Mouse (Mus musculus): ENCODE data around the gene Actr10.

Actr10 gene

GRCm38 (mm10) chr12:70968141-70968790 lies 30.6 kb downstream of the Actr10 start:
- DNase-seq: peak; percentile 80

- peak; percentile 86 for DNase-seq
Measured at GRCm38 (mm10) chr12:70968791-70969307, 31.2 kb downstream of the Actr10 start.

GRCm38 (mm10) chr12:70969485-70970184 lies 32.0 kb downstream of the Actr10 start:
- peak; percentile 60 for DNase-seq

GRCm38 (mm10) chr12:70973831-70974230 lies 36.2 kb downstream of the Actr10 start:
- no peak for DNase-seq

GRCm38 (mm10) chr12:70974441-70975266 lies 37.0 kb downstream of the Actr10 start, which contains the start of gene Psma3:
Gene Psma3 (plus strand): TSS chr12:70974621.
- peak; percentile 94 for DNase-seq

- no peak for DNase-seq
Measured at GRCm38 (mm10) chr12:70975406-70975805, 37.7 kb downstream of the Actr10 start.

- no peak for DNase-seq
Measured at GRCm38 (mm10) chr12:70975891-70976290, 38.2 kb downstream of the Actr10 start.

- DNase-seq: no peak
Measured at GRCm38 (mm10) chr12:70978345-70978744, 40.7 kb downstream of the Actr10 start.

- DNase-seq: no peak
Measured at GRCm38 (mm10) chr12:70984855-70985550, 47.3 kb downstream of the Actr10 start.

GRCm38 (mm10) chr12:70997225-70997624 lies 59.6 kb downstream of the Actr10 start:
- DNase-seq: no peak

GRCm38 (mm10) chr12:70999423-70999903 lies 61.8 kb downstream of the Actr10 start:
- DNase-seq: no peak

- no peak for DNase-seq
Measured at GRCm38 (mm10) chr12:71000344-71000743, 62.7 kb downstream of the Actr10 start.

GRCm38 (mm10) chr12:71001456-71001855 lies 63.8 kb downstream of the Actr10 start:
- no peak for DNase-seq

- no peak for DNase-seq
Measured at GRCm38 (mm10) chr12:71003760-71004426, 66.2 kb downstream of the Actr10 start.

GRCm38 (mm10) chr12:71006141-71006540 lies 68.5 kb downstream of the Actr10 start:
- DNase-seq: no peak

GRCm38 (mm10) chr12:71006901-71007300 lies 69.2 kb downstream of the Actr10 start:
- no peak for DNase-seq

- peak; percentile 50 for DNase-seq
Measured at GRCm38 (mm10) chr12:71009769-71010168, 72.1 kb downstream of the Actr10 start.

Data from right cerebral cortex, adult 18-20 months (tissue).